Mouse (Mus musculus): ENCODE data around the gene S100a8.

S100a8 gene

GRCm38 (mm10) chr3:90668846-90669245 lies at the start of gene S100a8:
Gene S100a8, plus strand, starts transcription at chr3:90668978.
- DNase-seq (ENCODE audit: low read depth, low spot score): no peak

GRCm38 (mm10) chr3:90621552-90621951 lies 47.2 kb upstream of the S100a8 start:
- DNase-seq (ENCODE audit: low read depth, low spot score): no peak

- DNase-seq (ENCODE audit: low read depth, low spot score): peak; percentile 83
These were observed 45.2 kb upstream of the S100a8 start for GRCm38 (mm10) chr3:90623435-90624071.

GRCm38 (mm10) chr3:90625496-90625895 lies 43.3 kb upstream of the S100a8 start:
- no peak for DNase-seq (ENCODE audit: low read depth, low spot score)

DNA sequence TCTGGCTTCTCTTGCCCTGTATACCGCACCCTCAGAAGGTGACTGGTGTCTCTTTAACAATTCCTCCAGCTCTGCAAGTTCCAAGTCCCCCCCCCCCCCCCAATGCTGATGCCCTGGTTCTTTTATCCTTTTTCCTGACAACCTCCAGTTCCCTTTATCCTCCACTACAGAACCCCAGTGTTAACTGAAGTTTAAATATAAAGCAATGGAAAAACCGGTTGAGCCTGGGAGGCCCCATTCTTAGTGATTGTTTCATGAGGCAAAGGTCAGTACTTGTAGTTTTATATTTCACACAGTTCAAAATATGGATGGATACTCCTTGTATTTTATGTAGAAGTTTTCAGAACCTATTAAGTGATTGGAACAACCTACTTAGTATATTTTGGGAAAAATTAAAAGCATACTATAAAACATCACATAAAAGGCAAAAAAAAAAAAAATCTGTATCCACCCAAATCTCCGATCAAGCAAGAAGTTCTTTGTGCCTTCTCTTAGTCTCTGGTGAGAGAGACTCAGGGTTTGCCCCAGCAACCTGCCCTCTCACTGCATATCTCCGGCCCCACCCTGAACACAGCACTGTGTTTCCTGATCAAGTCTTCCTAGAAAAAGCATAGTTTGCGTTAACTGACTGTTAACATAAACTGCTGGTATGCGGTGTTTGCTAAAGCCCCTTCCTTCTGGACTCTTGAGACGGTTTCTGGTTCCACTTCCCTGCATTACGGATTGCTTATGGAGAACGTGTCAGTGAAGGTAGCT lies 42.3 kb upstream of the S100a8 start:
- no peak for DNase-seq (ENCODE audit: low read depth, low spot score)

DNA sequence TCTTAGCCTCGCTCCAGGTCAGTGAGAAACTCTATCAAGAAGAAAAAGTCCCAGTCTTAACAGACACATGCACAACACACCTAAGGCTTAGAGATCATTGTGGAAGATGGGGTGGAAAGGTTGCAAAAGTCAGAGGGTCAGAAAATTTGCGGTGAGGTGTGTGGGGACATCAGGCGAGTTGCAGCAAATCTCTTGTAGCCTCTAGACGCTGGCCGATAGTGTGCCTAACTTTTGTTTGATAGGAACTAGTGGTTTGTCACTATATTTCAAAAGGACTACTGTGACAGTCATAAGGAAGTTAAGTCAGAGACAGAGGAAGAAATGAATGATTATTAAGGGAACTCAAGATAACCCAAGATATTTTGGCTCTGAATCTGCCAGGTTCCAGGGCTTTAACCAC lies 41.4 kb upstream of the S100a8 start:
- DNase-seq (ENCODE audit: low read depth, low spot score): no peak

DNA sequence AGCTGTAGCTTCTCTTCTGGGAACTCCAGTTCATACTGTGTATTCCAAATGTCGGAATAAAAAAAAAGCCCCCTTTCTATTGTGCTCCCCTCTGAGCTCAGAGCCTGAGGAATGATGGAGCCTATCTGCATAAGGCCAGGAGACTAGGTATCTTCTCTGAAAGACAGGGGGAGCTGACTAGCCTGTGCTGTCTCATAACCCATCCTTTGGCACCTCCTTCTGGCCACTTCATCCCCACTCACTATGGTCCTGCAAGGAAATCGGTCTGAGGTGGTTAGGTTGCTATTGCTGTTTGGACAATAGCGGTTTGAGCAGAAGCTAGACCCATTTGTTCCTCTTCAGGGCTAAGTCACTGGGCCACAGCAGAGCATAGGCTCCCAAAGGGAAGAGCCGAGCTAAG lies 41.0 kb upstream of the S100a8 start:
- DNase-seq (ENCODE audit: low read depth, low spot score): peak; percentile 60

DNA sequence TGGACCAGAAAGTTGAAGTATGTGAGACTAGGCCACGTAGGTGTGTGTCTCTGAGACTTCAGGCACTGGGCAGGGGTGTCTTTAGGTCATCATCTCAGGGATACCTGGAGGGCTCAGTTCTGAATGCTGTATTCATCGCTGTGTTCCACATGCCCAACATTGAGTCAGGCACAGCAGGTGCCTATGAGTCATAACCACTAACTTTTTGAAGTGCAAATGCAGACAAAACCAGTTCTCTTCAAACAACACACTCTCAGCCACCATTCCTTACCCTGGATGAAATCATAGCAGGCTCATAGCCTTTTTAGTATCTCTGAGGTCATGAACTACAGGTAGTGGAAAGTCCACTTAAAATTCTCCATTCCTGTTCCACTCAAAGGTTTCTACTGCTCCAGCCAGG lies 39.5 kb upstream of the S100a8 start:
- no peak for DNase-seq (ENCODE audit: low read depth, low spot score)

GRCm38 (mm10) chr3:90631984-90632383 lies 36.8 kb upstream of the S100a8 start:
- no peak for DNase-seq (ENCODE audit: low read depth, low spot score)

DNA sequence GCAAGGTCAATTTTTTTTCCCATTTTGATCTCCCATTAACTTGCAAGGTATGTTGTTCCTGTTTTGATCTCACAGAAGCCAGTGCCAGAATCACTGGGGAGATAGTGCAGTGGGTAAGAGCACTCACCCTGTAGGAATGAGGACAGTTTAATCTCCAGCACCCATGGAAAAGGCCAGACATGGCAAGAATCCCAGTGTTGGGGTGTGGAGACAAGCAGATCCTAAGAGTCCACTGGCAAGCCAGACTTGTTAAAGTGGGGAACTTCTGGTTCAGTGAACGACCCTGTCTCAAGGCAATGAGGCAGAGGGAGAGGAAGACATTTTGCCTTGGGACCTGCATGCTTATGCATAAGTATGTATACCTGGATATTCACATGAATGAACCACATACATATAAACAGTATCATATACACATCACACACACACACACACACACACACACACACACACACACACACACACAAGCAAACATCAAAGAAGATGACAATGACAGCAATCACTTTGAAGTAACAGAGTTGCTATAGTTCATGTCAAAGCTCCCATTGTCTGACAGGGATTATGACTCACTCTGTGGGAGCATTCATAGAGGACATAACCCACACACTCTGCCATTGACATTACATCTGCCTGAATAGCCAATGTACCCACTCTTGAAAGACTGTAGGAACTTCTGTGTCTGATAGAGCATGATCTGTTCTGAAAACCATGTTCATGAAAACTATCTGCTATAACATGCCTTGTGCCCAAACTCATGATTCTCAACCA lies 30.1 kb upstream of the S100a8 start:
- no peak for DNase-seq (ENCODE audit: low read depth, low spot score)

GRCm38 (mm10) chr3:90639511-90640154 lies 29.1 kb upstream of the S100a8 start:
- peak; percentile 80 for DNase-seq (ENCODE audit: low read depth, low spot score)

- no peak for DNase-seq (ENCODE audit: low read depth, low spot score)
These were observed 27.8 kb upstream of the S100a8 start for GRCm38 (mm10) chr3:90640981-90641380.

DNA sequence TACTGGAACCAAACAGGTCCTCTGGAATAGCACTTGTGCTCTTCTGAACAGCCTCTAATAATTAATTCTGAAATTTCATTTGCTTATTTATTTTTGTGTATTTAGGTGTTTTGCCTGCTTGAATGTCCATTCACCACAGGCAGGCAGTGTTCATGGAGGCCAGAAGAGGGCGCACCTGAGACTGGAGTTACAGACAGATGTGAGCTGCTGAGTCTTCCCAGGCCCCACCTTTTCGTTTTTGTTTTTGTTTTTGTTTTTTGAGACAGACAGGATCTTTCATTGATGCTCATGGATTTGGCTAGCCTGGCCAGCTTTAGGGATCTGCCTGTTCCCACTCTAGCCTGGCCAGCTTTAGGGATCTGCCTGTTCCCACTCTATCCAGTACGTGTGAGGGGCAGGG lies 24.6 kb upstream of the S100a8 start:
- DNase-seq (ENCODE audit: low read depth, low spot score): peak; percentile 73

DNA sequence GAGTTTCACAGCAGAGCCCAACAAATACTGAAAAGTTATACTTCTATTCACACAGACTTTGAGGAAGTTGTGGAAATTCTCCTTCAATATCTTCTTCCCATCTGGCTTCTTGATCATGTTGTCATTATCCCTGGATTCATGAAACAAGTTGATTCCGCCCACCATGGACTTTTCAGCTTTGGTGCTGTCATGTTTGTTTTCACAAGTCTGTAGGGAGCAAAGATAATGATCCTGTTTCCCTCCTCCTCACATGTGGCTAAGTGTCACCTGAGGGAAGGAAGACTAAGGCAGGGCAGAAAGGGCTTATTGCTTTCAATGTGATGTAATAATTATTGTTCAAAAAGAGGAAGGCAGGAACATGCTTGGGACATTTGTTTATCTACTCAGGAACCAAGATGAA lies 21.5 kb upstream of the S100a8 start:
- no peak for DNase-seq (ENCODE audit: low read depth, low spot score)

GRCm38 (mm10) chr3:90648981-90649380 lies 19.8 kb upstream of the S100a8 start:
- no peak for DNase-seq (ENCODE audit: low read depth, low spot score)

GRCm38 (mm10) chr3:90649832-90650231 lies 18.9 kb upstream of the S100a8 start:
- no peak for DNase-seq (ENCODE audit: low read depth, low spot score)

DNA sequence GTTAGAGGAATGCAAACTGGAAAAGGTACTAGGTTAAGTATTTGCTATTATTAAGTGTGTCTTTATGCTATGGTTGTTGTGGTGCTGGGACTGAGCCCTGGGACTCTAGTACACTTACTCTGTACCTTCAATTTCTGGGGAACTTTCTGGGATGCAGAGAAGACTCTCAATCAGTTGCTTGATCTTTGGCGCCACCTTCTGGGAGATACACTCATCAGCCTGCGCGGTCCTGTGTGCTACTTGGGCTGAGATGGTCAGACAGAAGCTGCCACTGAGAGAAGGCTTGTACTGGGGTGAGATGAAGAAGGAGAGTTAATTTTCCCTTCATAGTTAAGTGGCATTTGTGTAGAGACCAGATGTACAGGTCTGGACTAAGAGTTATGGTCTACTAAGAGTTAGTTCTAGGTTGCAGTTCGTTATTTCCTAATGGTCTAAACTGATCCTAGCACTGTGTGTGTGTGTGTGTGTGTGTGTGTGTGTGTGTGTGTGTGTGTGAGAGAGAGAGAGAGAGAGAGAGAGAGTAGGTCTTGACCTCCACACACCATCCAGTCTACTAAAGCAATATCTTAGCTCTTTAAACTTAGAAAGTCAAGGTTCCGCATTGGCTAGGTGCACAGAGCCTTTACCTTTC lies 15.8 kb upstream of the S100a8 start:
- peak; percentile 78 for DNase-seq (ENCODE audit: low read depth, low spot score)

DNA sequence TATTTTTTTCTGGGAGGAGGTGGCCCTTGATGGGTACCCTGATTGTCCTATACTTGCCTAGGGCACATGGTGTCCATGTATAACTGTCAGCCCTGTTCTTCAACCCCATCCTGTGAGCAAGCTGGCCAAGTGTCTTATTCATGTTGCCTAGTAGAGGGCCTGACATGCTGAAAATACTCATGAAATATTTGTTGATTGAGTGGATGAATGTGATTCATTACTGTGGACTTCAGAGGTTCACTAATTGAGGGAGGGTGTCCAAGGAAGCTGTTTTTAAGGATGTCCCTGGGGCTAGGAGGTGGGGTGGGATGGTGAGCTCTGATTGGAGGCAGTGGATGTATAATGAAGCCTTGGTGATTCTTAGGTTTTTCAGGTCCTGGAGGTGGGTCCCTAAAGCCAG lies 15.1 kb upstream of the S100a8 start, which contains the start of gene S100a7a:
TSS of gene S100a7a (plus strand) at position 301 of the 400 bp plus-strand sequence.
- no peak for DNase-seq (ENCODE audit: low read depth, low spot score)

DNA sequence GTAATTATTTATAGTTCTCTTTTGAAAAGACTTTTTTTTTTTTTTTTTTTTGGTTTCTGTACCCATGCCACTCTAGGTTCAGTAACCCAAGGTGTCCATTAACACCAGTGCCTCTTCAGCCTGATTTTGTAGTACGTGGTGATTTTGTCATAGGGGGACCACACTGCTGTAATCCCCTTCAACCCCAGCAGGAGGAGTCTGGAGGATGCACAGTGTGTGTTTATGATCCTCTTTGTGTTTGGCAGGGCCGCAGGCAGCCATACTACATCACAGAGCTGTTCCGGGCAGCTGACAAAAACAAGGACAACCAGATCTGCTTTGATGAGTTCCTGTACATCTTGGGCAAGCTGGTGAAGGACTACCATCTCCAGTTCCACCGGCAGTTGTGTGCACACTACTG lies 11.4 kb upstream of the S100a8 start:
- peak; percentile 7 for DNase-seq (ENCODE audit: low read depth, low spot score)

DNA sequence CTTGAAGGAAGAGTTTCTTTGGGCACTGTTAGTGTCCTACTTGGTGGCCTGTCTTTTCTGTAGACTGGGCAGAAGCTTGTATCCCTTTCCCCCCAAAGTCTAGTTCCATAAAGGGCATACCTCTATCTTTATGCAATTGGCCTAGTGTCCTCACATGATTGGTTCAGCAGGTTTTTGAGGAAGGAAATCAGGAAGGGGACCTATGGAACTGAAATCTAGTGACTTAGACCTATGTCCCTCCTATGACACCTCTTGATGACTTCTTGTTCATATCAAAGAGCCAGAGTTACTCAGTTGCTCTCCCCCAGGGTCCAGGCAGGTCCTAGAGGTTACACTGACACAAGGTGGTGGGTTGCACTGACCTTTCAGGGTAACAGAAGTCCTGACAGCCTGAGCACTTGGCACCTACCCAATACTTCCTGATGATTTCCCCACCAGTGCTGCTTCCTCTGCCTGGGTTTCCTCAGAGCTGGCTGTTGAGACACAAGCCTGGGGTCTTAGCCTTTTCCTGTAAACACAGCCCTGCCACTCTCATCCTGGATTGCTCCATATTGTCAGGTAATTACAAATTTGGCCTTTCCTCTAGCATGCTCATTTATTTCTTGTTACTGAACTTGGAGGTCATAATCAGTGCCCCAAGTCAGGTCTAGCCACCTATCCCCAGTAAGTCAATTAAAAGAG lies 9.3 kb upstream of the S100a8 start:
- DNase-seq (ENCODE audit: low read depth, low spot score): no peak

DNA sequence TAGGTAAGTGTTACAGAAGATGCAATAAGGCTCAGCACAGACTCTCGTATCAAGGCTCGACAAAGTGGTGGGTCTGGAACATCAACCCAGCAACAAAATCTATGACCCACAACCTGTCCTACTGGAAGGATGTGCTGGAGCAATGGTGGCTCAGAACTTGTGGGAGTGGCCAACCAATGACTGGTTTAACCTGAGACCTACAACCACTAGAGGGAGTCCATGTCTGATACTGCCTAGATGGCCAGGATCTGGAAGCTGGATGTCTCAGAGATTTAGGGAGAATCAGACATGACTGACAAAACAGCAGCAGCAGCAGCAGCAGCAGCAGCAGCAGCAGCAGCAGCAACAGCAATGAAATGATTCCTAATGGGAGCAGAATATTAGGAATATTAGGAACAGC lies 4.6 kb upstream of the S100a8 start:
- peak; percentile 36 for DNase-seq (ENCODE audit: low read depth, low spot score)
